Mouse (Mus musculus) mouse embryonic stem cell (cell line): ENCODE measurements at regions not wholly inside any gene's neighbourhood (a gene's known extent, or its start where the extent isn't known, plus 50 kb on each side); places are given as distances from the start of the nearest gene placed in this dataset.

Source experiments
- in situ Hi-C, 2 experiments: fragments of 300-500 bp; cut with MboI; formaldehyde crosslinking; loops; 1 replicate in 1 of 2; 3 replicates in 1 of 2; pipeline ENCODE4 v1.14.3; 2019 to 2020; ENCODE audit warnings: low sequenced_read_pairs in 2 of 2, low pct_unique_long_range_greater_than_20kb in 1 of 2, mixed read lengths in 1 of 2; ENCODE audit not compliant: unreplicated experiment in 1 of 2

DNA sequence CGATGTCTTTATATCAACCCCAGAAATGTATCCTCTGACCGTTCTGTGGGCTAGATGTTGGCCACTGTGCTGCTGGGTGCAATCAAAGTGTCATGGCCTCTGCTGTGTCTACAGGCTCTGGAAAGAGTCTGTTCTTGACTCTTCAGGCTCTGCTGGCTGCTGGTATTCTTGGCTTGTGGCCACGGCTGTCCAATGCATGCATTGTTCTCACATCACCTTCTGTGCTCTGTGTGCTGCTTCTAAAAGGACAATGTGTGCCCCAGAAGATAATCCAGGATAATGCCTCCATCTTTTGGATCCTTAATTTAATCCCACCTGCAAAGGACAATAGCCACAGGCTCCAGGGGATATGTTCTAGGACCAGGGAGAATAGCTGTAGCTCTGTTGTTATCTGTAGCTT, 77.5 kb upstream of the Dapl1 start:
- in situ Hi-C loops, result loop anchor here in 1 of 2 experiments (5.0 kb wide), 1 partner anchor 40 kb away; no protein-coding TSS in a partner anchor

DNA sequence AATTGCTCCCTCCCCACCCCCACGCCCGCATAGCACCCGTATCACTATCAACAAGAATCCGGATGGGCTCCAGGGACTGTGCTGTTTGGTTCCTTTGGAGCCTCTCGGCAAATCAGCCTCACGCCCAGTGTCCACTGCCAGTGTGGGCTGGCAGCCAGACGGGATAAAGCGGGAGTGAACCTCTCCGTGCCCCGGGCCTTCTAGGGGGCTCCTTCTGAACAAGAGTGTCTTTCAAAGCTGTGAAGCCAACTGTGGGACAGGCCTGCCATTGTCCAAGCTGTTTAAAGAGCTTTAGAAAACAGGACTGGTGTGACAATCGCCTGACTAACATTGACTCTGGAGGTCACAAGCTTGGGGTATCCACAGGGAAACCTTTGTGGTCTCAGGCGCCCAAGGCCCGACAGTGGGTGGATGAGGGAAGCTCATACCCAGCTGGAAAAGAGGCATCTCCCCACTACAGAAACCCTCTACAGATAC, 76.9 kb upstream of the Dapl1 start:
- in situ Hi-C loops, result loop anchor here in 1 of 2 experiments (5.0 kb wide), 1 partner anchor 40 kb away; no protein-coding TSS in a partner anchor

DNA sequence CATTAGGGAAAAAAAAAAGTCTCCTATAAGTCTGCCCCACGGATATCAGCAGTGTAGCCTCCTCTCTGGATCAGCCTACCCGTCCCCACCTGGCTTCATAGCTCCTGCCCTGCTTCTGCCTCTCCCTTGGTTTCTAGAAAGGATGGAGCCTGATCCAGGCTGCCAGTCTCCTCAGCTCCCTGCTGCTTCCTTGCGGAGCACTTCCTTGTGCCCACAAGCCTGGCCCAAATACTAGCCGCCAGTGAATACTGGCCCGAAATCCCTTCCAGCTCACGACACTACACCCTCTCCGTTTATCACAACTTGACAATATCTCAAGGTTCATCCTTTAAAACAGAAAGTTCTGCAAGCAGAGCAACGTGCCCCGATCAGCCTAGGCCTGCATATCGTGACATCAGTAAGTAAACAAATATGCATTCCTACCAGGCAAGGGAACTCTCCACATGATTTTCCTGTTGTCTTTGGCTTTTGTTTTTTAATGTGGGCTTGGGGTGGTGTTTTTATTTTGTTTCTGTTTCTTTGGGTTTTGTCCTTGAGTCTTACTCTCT, 76.3 kb upstream of the Dapl1 start:
- in situ Hi-C loops, result loop anchor here in 1 of 2 experiments (5.0 kb wide), 1 partner anchor 41 kb away; no protein-coding TSS in a partner anchor

DNA sequence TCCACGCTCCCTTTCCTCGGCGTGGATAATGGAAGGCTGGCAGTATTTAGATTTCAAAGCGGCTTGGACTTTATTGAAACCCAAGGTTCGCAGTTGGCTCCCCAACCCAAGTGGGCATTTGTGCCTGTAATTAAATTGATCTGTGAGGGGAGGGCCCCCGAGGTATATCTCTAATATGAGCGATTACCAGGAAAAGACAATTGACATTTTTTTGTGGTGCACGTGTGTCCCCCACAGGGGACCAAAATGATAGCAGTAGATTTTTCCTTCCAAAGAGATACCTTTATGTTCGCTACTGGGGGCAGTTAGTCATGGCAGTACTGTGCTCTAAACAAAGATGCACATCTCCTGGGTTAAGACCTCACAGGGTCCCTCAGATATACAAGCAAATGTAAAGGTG, 69.8 kb upstream of the Dapl1 start:
- in situ Hi-C loops, result no loop called here

DNA sequence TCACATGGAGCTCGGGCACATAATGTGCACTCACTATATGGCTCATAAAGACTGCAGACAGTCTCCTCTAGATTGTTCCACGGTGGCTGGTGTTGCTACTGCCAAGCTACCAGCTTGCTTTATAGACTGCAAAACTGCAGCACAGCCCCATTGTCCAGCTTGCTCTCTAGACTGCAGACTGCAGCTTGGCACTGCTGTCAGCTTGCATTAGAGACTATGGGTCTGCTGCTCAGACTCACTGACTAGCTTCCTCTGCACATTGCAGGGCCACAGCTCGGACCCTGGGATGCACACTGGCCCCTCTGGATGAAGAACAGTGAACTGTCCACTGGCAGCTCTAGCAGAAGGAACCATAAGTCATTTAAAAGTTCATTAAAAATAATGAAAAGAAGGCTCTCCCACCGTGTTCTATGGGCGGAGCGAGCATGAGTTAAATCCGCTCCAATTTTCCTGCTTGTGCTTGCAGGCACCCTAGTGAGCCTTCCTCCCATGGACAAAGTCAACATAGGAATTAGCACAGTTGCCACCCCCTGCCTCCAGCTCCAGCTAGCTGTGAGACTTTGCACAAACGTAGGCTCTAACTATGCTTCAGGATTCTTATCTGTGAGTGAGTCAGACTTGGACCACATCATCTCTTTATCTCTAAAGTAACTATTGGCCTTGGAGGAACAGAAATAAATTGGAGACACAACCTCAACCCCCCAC, 67.8 kb upstream of the Dapl1 start:
- in situ Hi-C loops, result no loop called here

DNA sequence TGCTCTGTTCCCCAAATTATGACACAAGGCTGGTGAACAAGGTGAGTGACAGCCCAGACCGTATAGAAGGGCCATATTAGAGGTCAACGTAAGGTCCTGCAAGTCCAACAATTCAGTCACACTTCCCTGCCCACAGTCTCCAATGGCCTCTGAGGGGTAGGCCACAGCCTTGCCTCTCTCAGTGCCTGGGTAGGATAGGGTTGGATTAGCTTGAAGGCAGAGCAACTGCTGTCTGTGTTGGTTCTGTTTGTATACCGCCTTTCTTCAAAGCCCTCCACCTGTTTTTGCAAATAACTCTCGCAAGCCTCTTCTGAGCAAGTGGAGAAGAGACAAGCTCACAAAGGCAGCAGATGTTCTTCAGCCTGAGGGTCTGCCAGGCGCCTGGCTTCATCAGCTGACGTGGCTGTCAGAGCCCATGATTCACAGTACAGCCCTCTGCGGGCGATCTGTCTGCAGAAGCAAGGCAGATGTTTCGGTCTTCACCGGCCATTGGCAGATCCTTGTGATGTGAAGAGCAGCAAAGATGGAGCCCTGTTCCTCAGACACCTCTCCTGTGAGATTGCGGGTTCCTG, 67.0 kb upstream of the Dapl1 start:
- in situ Hi-C loops, result no loop called here

DNA sequence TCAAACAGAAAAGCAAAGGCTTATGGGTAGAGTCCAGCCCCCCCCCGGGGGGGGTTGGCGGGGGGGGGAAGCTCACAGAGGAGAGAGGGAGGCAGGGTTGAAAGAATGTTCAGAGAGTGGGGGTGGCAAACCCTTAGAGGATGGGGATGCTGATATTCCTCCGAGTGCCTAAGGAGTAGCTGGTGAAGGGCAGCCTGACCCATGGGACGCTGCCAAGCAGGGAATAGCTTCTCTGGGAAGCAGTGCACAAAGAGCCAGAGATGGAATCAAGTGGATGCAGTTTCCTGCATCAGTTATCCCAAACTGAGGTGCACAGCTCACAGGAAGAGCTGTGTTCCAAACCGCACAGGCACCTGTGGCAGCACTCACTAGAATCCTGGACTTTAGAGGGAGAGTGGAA, 64.0 kb upstream of the Dapl1 start:
- in situ Hi-C loops, result loop anchor here in 1 of 2 experiments (5.0 kb wide), 1 partner anchor 53 kb away; no protein-coding TSS in a partner anchor

DNA sequence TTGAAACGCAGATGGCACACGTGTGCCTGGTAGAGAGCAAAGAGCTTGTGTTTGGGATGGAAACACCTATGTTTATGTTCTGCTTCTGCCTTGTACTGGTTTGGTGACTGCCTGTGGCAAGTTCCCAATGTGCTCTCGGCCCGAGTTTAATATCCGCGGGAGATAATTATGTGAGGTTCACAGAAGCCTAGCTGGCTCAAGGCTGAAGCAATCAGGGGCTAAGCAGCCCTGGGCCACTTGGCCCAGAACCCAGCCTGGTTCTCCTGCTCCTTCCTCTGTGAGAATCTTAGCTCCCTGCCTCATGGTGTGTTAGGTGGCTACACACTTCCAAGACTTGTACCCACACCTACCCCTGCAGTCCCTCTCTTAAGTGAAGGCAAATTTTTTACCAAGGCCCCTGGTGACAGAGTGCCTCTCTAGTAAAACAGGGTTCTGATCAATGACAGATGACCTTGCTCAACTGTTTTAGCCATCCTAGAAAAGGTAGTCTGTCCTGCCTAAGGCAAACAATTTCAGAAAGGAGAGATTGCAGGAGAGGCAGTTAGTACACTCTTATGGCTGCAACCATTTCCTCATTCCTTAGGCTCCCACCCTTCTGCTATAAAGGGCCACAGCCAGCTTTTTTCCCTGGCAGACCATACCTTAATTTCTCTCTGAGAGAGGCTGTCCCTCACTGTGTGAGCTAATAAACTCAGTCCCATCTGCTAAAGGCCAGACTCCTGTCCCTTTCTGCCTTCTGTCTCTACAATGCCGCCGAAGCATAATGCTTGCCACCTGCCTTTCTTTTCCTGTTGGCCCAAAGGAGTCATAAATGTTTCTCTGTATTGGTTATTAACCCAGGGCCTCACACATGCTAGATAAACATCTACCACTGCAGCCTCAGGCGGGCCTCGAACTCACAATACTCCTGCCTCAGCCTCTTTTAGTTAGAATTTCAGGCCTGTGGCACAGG, 61.9 kb upstream of the Dapl1 start:
- in situ Hi-C loops, result loop anchor here in 1 of 2 experiments (5.0 kb wide), 1 partner anchor 55 kb away; no protein-coding TSS in a partner anchor

DNA sequence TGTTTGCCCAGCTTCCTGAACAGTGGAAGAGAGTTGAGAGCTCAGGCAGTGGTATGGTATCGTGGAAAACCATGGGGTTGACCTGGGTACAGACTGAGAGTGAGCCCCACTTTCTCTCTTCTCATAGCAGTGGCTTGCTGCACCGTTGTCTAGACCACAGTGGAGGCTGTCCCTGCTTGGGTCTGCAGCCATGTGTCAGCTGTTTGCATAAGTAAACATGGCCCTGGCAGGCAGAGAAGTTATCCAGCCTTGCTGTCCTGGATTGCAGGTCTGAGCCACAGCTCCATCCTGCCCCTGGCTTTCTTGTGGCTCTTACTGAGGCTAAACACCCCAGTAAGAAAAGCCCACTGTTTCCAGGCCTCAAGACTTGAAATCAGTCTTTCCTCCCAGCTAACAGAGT, 60.2 kb upstream of the Dapl1 start:
- in situ Hi-C loops, result loop anchor here in 1 of 2 experiments (5.0 kb wide), 1 partner anchor 57 kb away; no protein-coding TSS in a partner anchor

DNA sequence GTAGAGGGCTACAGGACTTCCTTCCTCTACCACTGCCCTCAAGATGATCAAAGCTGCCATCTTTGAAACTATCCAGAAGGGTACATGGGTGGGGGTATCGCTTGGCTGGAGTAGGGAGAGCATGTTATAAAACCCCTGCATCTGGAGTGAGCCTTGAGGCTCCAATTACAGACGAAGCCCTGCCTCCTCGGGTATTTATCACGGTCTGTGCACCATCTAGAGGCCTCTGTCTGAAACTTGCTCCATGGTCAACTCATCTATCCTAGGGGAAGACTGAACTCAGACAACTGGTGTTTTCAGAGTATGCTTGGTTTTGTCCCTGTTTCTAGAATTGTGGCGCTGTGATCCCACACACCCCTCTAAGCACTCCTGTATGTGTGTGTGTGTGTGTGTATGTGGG, 59.7 kb upstream of the Dapl1 start:
- in situ Hi-C loops, result loop anchor here in 1 of 2 experiments (5.0 to 25.0 kb wide), 2 partner anchors 57 to 712 kb away; no protein-coding TSS in a partner anchor

DNA sequence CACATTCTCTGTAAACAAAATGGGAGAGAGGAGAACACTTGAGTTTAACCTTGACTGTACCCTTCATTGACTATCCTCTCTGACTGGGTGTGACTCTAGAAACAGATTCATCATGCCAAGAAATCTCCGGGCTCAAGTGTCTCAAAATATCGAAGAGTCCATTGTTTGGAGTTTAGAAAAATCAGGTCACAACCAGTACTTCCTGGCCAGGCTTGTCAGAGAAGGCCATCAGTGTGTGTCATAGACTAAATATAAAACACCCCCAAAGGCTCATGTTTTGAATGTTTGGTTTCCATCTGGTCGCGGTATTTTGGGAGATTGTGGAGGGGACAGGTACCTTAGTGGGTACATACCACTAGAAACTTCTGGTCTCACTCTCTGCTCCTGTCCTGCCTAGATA, 58.6 kb upstream of the Dapl1 start:
- in situ Hi-C loops, result loop anchor here in 1 of 2 experiments (25.0 kb wide), 1 partner anchor 714 kb away; no protein-coding TSS in a partner anchor

DNA sequence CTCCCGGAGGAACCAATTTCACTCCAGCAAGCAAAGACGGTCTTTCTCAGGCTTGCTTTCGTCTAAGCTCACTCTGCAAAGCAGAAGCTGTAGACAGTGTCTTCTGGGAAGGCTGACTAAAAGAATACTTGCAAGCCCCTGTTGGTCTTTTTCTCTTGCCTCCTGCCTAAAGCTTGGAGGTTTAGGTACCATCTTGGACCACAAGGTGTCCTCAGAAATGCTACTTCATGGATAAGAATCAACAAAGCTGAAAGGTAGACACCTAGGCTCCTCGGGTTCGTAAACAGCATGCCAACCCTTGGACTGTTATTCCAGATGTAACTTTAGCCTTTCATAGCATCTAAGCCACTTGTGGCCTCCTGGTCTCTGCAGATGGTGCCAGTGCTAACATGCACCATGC, 53.0 kb upstream of the Dapl1 start:
- in situ Hi-C loops, result loop anchor here (10.0 to 25.0 kb wide), 2 partner anchors 719 to 727 kb away; no protein-coding TSS in a partner anchor

DNA sequence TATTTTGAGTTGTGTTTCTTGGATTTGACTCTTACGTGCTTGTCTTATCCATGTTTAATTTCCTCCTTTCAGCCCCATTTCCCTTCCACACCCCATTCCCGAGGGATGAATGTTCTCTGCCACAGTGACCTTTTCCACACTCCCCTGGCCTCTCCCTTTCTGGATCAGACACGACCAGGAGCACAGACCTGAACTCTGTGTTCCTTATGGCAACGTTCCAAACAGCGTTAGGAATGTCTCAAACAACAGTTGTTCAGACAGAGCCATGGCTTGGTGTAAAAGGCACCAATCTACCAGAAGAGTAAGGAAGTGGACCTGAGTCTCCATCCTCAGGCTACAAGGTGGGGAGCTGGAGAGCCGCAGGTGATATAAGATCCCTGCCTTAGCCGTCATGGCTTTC, 52.6 kb upstream of the Dapl1 start:
- in situ Hi-C loops, result loop anchor here (10.0 to 25.0 kb wide), 2 partner anchors 720 to 727 kb away; no protein-coding TSS in a partner anchor
